Mouse (Mus musculus): ENCODE results near the gene Lrrc59.
"Not testable (repeated sequence)": the region's sequence is repeated elsewhere in the genome, so short reads cannot be mapped to it uniquely, and the experiment has no call there.

The Lrrc59 gene

DNA sequence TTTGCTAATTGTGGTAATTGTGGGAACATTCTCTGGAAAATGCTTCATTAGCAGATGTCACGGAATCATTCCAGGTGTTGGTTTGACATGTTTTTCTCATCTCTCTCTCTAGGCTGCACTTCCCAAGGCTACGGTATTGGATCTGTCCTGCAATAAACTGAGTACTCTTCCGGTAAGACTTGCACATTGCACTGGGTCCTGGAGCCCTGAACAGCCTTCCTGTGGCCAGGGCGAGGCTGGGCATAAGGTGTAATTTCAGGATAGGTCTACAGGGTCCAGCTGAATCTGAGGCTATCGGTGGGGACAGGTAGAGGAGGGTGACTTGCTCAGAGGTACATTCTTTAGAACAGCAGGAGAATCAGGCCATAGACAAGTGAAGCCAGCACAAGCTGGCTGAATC lies 2.4 kb downstream of the Lrrc59 start:
- no peak for DNase-seq (ENCODE audit: low read depth, low spot score)

DNA sequence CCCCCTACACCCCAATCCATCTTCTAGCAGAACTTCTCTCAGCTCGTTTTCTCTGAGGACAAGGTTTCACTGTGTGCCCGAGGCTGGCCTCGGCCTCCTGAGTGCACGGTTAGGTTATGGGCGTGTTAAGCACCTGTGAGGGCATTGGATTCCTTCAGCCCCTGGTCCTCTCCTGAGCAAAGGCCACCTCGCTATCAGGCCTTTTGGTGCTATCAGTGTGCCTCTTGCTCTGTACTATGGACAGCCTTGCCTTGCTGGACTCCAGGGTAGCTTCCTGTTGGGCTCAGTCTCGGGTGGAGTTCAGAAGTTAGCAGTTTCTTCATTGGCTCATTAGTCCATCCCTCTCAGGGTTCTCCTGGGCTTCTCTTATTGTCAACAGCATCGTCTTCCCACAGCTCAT lies 3.4 kb downstream of the Lrrc59 start:
- DNase-seq (ENCODE audit: low read depth, low spot score) = no peak

DNA sequence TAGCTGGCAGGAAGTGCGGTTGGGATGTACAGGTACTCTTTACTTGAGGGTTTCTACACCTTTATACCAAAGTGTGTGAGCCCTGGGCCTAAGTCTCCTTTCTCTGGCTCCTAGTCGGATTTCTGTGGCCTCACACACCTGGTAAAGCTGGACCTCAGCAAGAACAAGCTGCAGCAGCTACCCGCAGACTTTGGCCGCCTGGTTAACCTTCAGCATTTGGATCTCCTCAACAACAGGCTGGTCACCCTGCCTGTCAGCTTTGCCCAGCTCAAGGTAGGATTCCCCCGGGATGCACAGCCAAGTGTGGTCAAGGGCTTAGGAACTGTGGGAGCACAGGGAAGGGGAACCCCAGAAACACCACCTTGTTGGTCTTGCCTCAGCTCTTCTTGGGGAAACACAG lies 4.9 kb downstream of the Lrrc59 start:
- DNase-seq (ENCODE audit: low read depth, low spot score) = no peak

DNA sequence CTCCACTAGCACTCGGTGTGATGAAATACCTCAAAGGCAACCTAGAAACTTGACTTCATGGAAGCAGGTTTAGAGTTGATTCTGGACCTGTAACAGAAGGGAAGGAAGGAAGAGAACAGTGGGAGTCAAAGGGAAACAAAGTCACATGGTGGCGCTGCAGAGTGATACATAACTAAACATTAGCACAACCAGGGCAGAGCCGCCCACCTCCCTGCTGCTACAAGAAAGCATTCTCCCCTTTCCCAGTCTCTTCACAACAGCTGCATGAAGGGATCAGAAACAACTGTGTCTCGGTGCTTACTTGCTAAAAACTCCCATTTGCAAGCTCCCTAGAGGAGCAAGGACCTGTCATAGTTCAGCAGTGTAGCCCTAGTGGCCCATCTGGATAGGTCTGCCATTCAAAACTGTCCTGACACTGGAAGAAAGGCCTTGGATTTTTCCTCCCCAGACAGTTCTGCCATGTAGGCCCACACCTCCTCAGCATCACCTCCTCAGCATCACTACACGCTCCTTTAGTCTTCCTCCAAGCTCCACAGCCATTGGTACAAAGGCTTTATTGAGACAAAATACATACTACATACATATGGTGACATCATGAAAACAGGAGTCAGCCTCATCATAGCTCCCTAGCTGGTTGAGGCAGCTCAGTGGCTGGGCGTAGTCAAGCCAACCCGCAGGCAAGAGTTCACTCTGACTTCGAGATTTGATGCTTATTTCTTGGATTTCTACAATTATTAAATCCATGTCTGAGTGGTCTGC lies 15.1 kb downstream of the Lrrc59 start:
- DNase-seq (ENCODE audit: low read depth, low spot score) = no peak

- DNase-seq (ENCODE audit: low read depth, low spot score) = no peak
These were observed 16.9 kb downstream of the Lrrc59 start for GRCm38 (mm10) chr11:94646457-94646856.

- DNase-seq (ENCODE audit: low read depth, low spot score) = not testable (repeated sequence)
These were observed 21.7 kb downstream of the Lrrc59 start for GRCm38 (mm10) chr11:94651241-94651640.

- DNase-seq (ENCODE audit: low read depth, low spot score) = no peak
These were observed 23.4 kb downstream of the Lrrc59 start for GRCm38 (mm10) chr11:94652973-94653372.

GRCm38 (mm10) chr11:94653663-94654436 lies 24.3 kb downstream of the Lrrc59 start, which contains the start of the genes Mrpl27 and Eme1:
Gene Mrpl27 (plus strand): TSS chr11:94653767.
Gene Eme1 (minus strand): TSS chr11:94653964.
- DNase-seq (ENCODE audit: low read depth, low spot score) = peak; percentile 77

DNA sequence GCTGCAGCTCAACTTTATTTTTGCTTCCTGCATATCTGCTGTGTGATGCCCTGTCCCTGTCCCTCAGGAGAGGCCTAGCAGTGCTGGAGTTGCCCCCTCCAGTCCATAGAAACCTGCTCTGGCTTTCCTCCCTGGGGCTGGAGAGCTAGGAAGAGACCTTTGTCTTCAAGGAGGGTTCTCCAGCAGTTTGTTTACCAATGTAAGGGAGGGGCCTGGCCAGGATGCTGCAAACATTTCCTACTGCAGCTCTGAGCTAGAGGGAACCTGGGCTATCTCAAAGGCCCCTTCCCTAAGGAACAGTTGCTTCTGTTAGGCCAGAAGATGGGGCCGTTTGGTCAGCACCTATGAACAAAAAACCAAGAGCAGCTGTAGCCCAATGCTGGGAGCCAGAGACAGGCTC lies 31.8 kb downstream of the Lrrc59 start:
- no peak for DNase-seq (ENCODE audit: low read depth, low spot score)

- no peak for DNase-seq (ENCODE audit: low read depth, low spot score)
These were observed 35.7 kb downstream of the Lrrc59 start for GRCm38 (mm10) chr11:94665281-94665680.

DNA sequence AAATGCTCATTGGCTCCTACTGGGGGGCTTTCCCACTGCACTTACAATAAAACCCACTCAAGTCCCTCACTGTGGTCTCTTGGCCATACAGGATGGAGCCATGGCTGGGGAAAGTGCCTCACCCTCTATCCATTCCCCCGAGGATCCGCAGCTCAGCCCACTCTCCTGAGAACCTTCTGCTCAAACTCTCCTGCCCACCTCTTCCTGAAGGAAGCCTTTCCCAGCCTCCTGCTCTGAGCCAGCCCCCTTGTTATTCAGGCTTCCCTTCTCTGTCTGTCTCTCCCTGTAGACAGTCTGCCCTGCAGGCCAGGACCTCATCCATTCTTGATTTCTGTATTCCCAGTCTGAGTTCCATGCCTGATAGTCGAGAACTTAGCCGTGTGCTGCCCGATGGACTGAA lies 45.4 kb downstream of the Lrrc59 start:
- DNase-seq (ENCODE audit: low read depth, low spot score) = no peak

DNA sequence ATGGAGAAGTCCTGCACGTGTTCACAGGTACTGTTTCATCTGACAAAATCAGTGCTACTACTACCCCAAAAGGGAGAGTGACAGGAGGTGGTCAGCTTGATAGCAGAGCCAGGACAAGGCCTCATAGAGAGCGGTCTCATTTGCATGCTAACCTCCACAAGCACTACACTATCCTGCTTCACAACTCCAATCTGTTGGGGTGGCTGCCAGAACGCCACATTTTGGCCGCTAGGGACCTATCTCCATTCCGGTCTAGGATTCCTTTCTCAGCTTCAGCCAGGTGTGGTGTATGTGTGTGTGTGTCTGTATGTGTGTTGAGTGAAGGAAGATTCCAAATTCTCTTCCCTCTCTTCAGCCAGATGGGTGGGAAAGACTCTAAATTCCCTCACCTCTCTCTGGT lies 45.9 kb downstream of the Lrrc59 start:
- no peak for DNase-seq (ENCODE audit: low read depth, low spot score)

DNA sequence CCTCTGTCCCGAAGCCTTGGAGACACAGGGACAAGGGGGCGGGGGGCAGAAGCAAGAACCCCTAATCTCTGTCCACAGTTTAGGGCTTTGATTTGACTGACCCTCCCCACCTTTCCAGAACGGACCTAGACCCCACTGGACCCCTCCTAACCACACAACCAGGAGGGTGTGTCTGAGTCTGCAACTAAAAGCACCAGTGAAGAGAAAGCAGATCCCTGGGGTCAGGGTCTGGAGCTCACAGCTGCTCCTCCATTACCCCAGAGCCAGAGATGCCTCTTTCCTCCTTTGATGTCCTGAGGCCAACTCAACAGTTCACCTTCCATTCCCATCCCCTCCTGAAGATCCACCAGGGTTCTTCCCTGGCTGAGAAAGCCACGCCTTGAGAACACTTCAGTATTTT lies 46.7 kb downstream of the Lrrc59 start:
- no peak for DNase-seq (ENCODE audit: low read depth, low spot score)

DNA sequence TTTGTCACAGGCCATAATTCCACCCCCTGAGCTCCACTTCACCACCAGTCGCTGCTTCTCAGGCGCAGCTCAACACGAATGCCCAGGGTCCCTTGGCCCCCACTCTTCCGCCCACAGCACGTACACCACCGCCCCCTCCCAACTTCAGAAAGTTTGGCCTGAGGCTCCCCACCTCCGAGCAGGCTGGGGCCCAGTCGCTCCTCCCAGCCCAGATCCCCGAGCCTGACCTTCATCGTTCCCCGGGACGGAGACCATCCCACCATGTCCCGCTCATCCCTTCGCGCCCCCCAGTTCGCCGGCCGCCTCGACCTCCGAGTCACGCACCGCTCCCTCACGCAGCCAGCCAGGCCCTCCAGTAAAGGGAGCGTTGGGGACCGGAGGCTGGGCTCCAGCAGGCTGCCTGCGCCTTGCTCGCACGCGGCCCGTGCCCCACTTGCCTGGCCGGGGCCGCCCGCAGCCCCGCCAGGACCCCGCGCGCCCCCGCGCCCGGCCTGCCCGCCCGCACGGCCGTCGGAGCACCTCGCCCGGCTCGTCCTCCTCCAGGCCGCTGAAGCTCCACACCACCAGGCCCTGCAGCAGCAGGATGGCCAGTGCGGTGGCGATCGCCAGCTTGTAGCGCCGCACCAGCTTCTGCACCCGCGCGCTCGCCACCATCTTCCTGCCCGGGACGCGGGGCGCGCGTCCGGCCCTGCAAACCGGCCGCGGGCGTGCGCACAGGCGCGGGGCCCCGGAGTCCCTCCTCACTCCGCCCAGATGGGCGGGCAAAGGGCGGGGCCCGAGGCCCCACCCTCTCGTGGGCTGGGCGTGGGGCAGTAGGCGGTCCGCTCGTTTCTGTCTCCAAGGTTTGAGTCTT lies 47.4 kb downstream of the Lrrc59 start, which contains the start of gene Xylt2:
Gene Xylt2, minus strand, starts transcription at position 762 of the 853 bp plus-strand sequence.
- DNase-seq (ENCODE audit: low read depth, low spot score) = peak; percentile 95

GRCm38 (mm10) chr11:94677607-94678145 lies 48.1 kb downstream of the Lrrc59 start:
- no peak for DNase-seq (ENCODE audit: low read depth, low spot score)

GRCm38 (mm10) chr11:94680639-94681038 lies 51.1 kb downstream of the Lrrc59 start:
- DNase-seq (ENCODE audit: low read depth, low spot score) = no peak

DNA sequence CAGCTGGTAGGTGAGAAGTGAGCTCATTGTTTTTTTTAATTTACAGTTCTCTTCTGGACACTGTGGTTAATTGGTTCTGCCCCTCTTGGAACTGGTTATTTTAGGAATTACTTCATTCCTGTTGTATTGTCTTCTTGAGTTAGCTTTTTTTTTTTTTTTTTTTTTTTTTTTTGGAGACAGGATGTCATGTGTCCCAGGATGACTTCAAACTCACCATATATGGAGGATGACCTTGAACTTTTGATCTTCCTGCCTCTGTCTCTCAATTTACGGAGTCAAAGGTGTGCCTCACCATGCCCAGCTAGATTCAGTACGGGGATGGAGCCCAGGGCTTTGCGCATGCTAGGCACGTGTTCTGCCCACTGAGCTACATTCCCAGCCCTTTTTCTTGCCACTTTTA lies 52.1 kb downstream of the Lrrc59 start:
- no peak for DNase-seq (ENCODE audit: low read depth, low spot score)

GRCm38 (mm10) chr11:94682427-94682826 lies 52.9 kb downstream of the Lrrc59 start:
- no peak for DNase-seq (ENCODE audit: low read depth, low spot score)

DNA sequence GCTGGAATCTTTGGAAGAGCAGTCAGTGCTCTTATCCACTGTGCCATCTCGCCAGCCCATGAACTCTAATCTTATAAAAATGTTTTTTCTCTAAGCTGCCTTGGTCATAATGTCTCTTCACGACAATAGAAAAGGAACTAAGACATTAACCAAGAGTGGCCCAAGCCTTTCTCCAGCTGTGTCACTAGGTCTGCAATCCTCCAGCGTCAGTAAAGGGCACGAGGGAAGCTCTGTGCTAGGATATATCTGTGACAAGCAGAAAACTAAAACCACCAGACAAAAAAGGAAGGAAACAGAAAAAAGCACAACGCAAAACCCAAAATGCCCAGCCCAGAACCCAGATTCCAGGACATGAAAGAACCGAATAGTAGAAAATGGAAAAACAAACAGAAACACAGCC lies 57.6 kb downstream of the Lrrc59 start:
- DNase-seq (ENCODE audit: low read depth, low spot score) = no peak

GRCm38 (mm10) chr11:94692502-94692901 lies 62.9 kb downstream of the Lrrc59 start:
- DNase-seq (ENCODE audit: low read depth, low spot score) = not testable (repeated sequence)
